Mouse (Mus musculus) kidney, embryonic 14.5 days (tissue): ENCODE measurements around the gene Laptm4a. TPM values are rescaled to one million over a fixed set of nuclear protein-coding genes. Genes with fewer than 3 reads are reported as not detected.
"Not testable (repeated sequence)": the region's sequence is repeated elsewhere in the genome, so short reads cannot be mapped to it uniquely, and the experiment has no call there.

ENCODE experiments used
- ATAC-seq: fragments of 200-750 bp; cut with Nextera tagmentation; 2 replicates; pipeline ENCODE4 v1.8.0; 2017; ENCODE audit warnings: moderate number of reproducible peaks, mild to moderate bottlenecking, moderate TSS enrichment, moderate library complexity; ENCODE audit not compliant: low FRiP score, low TSS enrichment
- H3K27ac ChIP-seq: fragments of 300-500 bp; sonication (generic); 2 replicates; pipeline ENCODE4 v1.5.1; 2014; ENCODE audit warnings: low read depth, mild to moderate bottlenecking, low read length, moderate library complexity, mixed read lengths
- H3K27me3 ChIP-seq: fragments of 300-500 bp; sonication (generic); 2 replicates; pipeline ENCODE4 v1.6.1; 2014; ENCODE audit warnings: mild to moderate bottlenecking, low read length; ENCODE audit not compliant: control insufficient read depth, insufficient read depth
- H3K36me3 ChIP-seq: fragments of 300-500 bp; sonication (generic); 2 replicates; pipeline ENCODE4 v1.6.1; 2014; ENCODE audit warnings: low read length, mixed read lengths; ENCODE audit not compliant: control insufficient read depth, insufficient read depth
- H3K4me1 ChIP-seq: fragments of 300-500 bp; sonication (generic); 2 replicates; pipeline ENCODE4 v1.6.1; 2014; ENCODE audit warnings: low read length, mixed read lengths; ENCODE audit not compliant: control insufficient read depth, insufficient read depth
- H3K4me2 ChIP-seq: fragments of 300-500 bp; sonication (generic); replicated peaks from 2 replicates; pipeline ENCODE4 v1.6.1; 2014; ENCODE audit warnings: low read depth, mild to moderate bottlenecking, low read length
- H3K4me3 ChIP-seq: fragments of 300-500 bp; sonication (generic); 2 replicates; pipeline ENCODE4 v1.5.1; 2014; ENCODE audit warnings: mild to moderate bottlenecking, low read length
- H3K9ac ChIP-seq: fragments of 300-500 bp; sonication (generic); 2 replicates; pipeline ENCODE4 v1.6.1; 2014; ENCODE audit warnings: low read depth, mild to moderate bottlenecking, low read length, moderate library complexity
- H3K9me3 ChIP-seq: fragments of 300-500 bp; sonication (generic); 2 replicates; pipeline ENCODE4 v1.6.1; 2016; ENCODE audit warnings: low read length; ENCODE audit not compliant: control insufficient read depth
- WGBS: fragments of 180-500 bp; shearing (Covaris S2); extraction: QIAGEN DNeasy Blood & Tissue Kit; methylation state at CpG from one replicate; pipeline ENCODE4 v1.1.7; 2014; 5-methylcytosine and 5-hydroxymethylcytosine counted together
- polyA plus RNA-seq: library from polyadenylated mRNA; unstranded; fragments of >200 nt; fragmentation: Nextera tagmentation; extraction: Ambion mirVana; gene quantifications from 2 replicates; pipeline ENCODE4 v1.2.1, GENCODE M21; 2014

The Laptm4a gene
- polyA plus RNA-seq, 1 experiment from 2014 or later, result 140 TPM

DNA sequence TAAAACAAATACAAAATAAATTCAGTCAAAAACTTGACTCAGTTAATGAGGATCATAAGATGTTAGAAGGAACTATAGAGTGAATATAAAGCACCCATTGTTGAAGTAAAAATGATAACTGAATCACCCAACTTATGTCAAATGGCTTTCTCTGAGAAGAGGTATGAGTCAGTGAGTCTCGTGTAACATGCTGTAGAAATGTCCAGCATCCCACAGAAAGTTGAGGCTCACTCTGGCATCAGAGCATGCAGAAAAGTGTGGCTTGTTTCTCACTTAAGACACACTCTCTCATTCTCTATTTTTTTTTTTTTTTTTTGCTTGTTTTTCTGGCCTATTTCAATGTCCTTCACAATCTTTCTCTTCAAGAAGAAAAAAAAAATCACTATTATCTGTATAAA lies 469 bp upstream of the Laptm4a start:
- H3K27ac ChIP-seq, result peak overlapping the region; percentile 96
- H3K36me3 ChIP-seq, result peaks cover 6% of the 10 kb centered on the region; the same call in 1 of the 2 replicates
- peaks cover 23% of the 10 kb centered on the region for H3K4me1 ChIP-seq
- no peaks in the 10 kb centered on the region for H3K27me3 ChIP-seq
- H3K9me3 ChIP-seq, result no peaks in the 10 kb centered on the region
- peak overlapping the region; percentile 73; the same call in 1 of the 2 replicates for H3K9ac ChIP-seq
- H3K4me3 ChIP-seq, result peak overlapping the region; percentile 61; the same call in 1 of the 2 replicates
- no peak for ATAC-seq
- 14% methylated on average over 1 of the region's 1 CpGs for WGBS
- peak overlapping the region; percentile 35 for H3K4me2 ChIP-seq

DNA sequence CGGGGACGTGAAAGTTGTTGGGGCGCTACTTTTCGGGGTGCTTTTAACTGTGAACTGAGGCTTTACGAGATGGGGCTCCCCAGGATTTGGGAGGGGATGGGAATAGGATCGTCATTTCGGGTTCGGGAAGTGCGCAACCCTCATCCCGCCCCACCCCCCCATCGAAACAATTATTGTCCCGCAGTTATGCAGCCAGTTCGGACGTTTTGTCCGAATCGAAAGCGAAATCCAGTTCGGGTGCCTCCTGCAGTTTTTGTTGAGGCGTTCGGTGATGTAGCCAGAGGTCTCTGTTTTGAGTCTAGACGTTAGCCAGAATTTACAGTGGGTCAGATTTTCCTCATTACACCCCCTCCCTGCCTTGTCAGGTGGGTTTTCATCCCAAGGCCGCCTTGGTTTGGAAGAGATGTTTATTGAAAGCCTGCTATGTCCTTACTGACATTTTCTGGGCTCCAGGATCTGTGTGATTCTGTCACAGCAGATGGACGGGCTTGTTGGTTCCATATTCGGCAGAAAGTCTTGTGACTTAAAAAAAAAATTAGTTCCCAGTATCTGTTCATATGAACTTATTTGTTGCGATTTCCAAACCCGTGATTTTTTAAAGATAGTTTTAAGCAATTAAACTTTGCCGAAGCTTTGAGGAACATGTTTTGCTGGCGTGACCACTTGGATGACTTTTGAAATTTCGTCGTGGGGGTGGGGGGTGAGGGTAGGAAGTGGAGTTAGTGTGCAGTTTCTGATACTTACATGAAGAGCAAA lies 1.1 kb downstream of the Laptm4a start:
- WGBS, result 2% methylated on average over 30 of the region's 30 CpGs
- H3K36me3 ChIP-seq, result peaks cover 9% of the 10 kb centered on the region; the same call in 1 of the 2 replicates
- no peak for ATAC-seq

DNA sequence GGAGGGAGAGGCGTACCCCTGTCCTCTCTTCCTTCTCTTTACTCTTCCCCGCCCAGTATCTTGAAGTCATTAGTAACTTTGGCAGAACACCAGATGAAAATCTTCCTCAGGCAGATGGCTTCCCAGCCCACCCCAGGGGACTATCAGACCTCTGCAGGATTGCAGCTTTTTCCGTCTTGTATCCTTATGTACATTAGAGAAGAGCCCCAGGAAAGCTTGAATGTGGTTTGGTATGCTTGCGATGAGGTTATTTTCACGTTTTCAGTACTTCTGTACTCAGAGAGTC lies 1.6 kb downstream of the Laptm4a start:
- Histone ChIP-seq H3K27me3 (no peaks in the 10 kb centered on the region), H3K27ac (peak overlapping the region; percentile 26; the same call in 1 of the 2 replicates), H3K9ac (peak overlapping the region; percentile 91), H3K4me3 (peak overlapping the region; percentile 61), H3K4me1 (peaks cover 20% of the 10 kb centered on the region), H3K9me3 (no peaks in the 10 kb centered on the region), H3K36me3 (peaks cover 9% of the 10 kb centered on the region; the same call in 1 of the 2 replicates), H3K4me2 (peak overlapping the region; percentile 81)
- WGBS, result 31% methylated on average over 5 of the region's 5 CpGs
- no peak for ATAC-seq

More for the DNA sequence above, 1.1 kb downstream of the Laptm4a start:
- H3K4me1 ChIP-seq, result peaks cover 20% of the 10 kb centered on the region
- peak overlapping the region; percentile 91 for H3K9ac ChIP-seq
- H3K27me3 ChIP-seq, result no peaks in the 10 kb centered on the region
- peak overlapping the region; percentile 81 for H3K4me2 ChIP-seq
- H3K4me3 ChIP-seq, result peak overlapping the region; percentile 61
- no peaks in the 10 kb centered on the region for H3K9me3 ChIP-seq
- peak overlapping the region; percentile 95 for H3K27ac ChIP-seq

DNA sequence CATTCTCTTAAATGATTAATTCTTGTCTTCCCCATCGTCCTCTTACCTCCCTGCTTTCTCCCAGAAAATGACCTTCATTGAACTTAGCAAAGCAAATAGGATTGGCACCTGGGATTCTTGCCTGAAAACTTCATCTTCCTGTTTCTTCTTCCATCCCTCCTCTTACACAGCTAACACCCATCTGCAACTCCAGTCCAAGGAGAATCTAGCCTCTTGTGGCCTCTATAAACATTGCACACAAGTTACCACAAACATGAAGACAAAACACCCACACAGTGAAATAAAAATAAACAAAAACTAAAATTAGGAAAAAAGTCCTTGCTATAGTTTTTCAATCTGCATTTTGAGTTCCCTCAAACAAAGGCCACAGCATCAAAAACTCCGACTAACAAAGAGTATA lies 2.1 kb downstream of the Laptm4a start:
- H3K36me3 ChIP-seq, result peaks cover 9% of the 10 kb centered on the region; the same call in 1 of the 2 replicates
- peak overlapping the region; percentile 61 for H3K4me3 ChIP-seq
- no peaks in the 10 kb centered on the region for H3K27me3 ChIP-seq
- 46% methylated on average over 2 of the region's 2 CpGs for WGBS
- peak overlapping the region; percentile 81 for H3K4me2 ChIP-seq
- peaks cover 20% of the 10 kb centered on the region for H3K4me1 ChIP-seq
- H3K9ac ChIP-seq, result peak overlapping the region; percentile 91; the same call in 1 of the 2 replicates
- ATAC-seq, result no peak
- H3K9me3 ChIP-seq, result no peaks in the 10 kb centered on the region
- H3K27ac ChIP-seq, result peak overlapping the region; percentile 26; the same call in 1 of the 2 replicates

DNA sequence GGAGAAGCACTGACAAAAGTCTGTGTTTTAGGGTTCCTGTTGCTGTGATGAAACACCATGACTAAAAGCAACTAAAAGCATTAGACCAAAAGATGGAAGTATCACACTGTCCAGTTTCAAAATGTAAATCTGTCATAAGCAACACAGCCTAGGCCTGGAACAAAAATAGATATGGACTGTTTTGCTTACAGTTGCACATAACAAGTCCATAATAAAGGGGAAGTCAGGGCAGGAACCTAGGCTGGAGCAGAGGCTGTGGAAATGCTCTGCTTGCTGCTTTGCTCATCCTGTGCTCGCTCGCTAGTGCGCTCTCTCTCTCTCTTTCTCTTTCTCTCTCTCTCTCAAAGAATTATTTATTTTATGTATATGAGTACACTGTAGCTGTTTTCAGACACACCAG lies 6.2 kb downstream of the Laptm4a start:
- WGBS, result 94% methylated on average over 3 of the region's 3 CpGs

DNA sequence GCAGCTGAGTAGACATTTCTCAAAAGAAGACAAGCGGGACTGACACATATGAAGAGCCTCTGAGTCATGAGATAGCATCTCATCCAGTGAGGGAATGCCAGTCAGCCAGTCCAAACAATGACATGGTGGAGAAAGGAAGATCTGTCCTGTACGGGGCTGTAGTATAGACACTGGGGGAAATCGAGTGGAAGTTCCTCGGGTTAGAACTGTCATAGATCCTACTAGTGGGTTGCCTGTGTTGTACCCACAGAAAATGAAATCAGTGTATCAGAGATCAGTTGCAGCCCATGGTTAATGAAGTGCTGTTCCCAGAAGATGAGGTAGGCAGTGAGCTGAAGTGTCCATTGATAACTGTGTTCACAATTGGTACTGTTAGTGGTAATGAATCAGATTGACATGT lies 7.3 kb downstream of the Laptm4a start:
- Histone ChIP-seq H3K27ac (no peak overlapping the region), H3K4me2 (no peak overlapping the region), H3K9me3 (no peaks in the 10 kb centered on the region), H3K4me1 (peaks cover 19% of the 10 kb centered on the region), H3K27me3 (no peaks in the 10 kb centered on the region), H3K36me3 (peaks cover 24% of the 10 kb centered on the region), H3K4me3 (no peak overlapping the region), H3K9ac (no peak overlapping the region)
- no peak for ATAC-seq
- 81% methylated on average over 4 of the region's 4 CpGs for WGBS

More for the DNA sequence above, 6.2 kb downstream of the Laptm4a start:
- no peak overlapping the region for H3K4me2 ChIP-seq
- peaks cover 13% of the 10 kb centered on the region; the same call in 1 of the 2 replicates for H3K36me3 ChIP-seq
- H3K9me3 ChIP-seq, result no peaks in the 10 kb centered on the region
- ATAC-seq, result no peak
- H3K4me3 ChIP-seq, result no peak overlapping the region
- peaks cover 25% of the 10 kb centered on the region for H3K4me1 ChIP-seq
- no peak overlapping the region for H3K27ac ChIP-seq
- H3K27me3 ChIP-seq, result no peaks in the 10 kb centered on the region
- H3K9ac ChIP-seq, result no peak overlapping the region

DNA sequence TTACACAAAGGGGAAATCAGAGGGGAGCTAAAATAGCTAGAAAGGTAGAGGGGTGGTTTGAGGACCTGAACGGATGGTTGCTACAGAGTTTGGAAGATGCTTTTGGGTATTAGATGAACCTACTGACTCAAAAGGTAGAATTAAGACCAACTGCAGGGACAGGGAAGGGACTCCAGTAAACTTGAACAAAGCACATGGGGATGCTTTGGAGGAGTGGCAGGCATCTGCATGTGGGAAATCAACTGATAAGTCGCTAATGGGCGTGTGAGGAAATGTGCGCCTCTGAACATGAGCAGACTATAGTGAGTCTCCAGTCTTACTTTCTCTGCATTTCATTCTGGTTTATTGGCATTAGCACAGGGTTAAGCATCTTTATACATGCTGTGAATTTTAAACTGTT lies 9.6 kb downstream of the Laptm4a start:
- H3K36me3 ChIP-seq, result peaks cover 34% of the 10 kb centered on the region
- no peaks in the 10 kb centered on the region for H3K9me3 ChIP-seq
- H3K4me2 ChIP-seq, result no peak overlapping the region
- no peak overlapping the region for H3K9ac ChIP-seq
- no peak for ATAC-seq
- no peaks in the 10 kb centered on the region for H3K27me3 ChIP-seq
- no peak overlapping the region for H3K27ac ChIP-seq
- H3K4me1 ChIP-seq, result peaks cover 9% of the 10 kb centered on the region
- no peak overlapping the region for H3K4me3 ChIP-seq
- 89% methylated on average over 4 of the region's 4 CpGs for WGBS

DNA sequence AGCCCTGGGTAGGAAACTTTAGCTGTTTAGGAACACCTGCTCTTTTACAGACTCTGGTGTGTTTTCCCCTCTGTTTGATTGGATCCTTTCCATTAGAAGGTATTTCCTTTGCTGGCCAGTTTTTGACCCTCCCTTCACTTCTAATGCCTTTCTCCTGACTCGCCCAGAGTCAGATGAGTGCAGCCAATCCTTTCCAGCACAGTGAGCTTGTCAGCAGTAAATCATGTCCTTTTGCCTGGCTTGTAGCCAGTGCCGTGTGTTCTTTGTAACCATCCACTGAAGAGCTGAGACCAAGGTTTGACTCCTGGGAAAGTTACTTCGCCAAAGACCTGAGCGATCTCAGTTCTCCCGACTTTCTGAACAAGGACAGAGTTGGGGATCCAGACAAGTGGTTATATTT lies 13.9 kb downstream of the Laptm4a start:
- WGBS, result 42% methylated on average over 5 of the region's 5 CpGs
- H3K4me2 ChIP-seq, result no peak overlapping the region
- H3K4me1 ChIP-seq, result no peaks in the 10 kb centered on the region; the same call in 1 of the 2 replicates
- no peak overlapping the region for H3K27ac ChIP-seq
- H3K4me3 ChIP-seq, result no peak overlapping the region
- no peak overlapping the region for H3K9ac ChIP-seq
- peak; percentile 90 for ATAC-seq
- H3K9me3 ChIP-seq, result no peaks in the 10 kb centered on the region
- peaks cover 66% of the 10 kb centered on the region for H3K36me3 ChIP-seq
- H3K27me3 ChIP-seq, result no peaks in the 10 kb centered on the region

DNA sequence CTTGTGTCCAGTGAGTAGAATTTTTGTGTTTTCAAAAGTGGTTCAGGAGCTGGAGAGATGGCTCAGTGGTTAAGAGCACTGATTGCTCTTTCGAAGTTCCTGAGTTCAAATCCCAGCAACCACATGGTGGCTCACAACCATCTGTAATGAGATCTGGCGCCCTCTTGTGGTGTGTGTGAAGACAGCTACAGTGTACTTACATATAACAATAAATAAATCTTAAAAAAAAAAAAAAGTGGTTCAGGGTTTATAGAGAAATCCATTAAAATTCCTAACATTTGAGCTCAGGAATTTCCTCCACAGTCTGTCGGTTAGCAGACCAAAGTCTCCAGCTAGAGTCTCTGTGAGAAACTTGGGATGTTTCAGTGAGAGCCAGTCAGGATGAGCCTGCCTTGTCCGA lies 14.7 kb downstream of the Laptm4a start:
- peaks cover 66% of the 10 kb centered on the region for H3K36me3 ChIP-seq
- H3K27me3 ChIP-seq, H3K27ac ChIP-seq, H3K9ac ChIP-seq, H3K4me2 ChIP-seq, ATAC-seq, H3K4me3 ChIP-seq, H3K9me3 ChIP-seq, H3K4me1 ChIP-seq: not testable (repeated sequence)
- 74% methylated on average over 4 of the region's 4 CpGs for WGBS
